Mouse (Mus musculus) midbrain, embryonic 14.5 days (tissue): Measurements from ENCODE around the gene Fkbpl. TPM values are rescaled to one million over a fixed set of nuclear protein-coding genes. Genes with fewer than 3 reads are reported as not detected.

Experiments
- ATAC-seq: fragments of 200-750 bp; cut with Nextera tagmentation; 2 replicates; pipeline ENCODE4 v1.8.0; 2017; ENCODE audit warnings: moderate number of reproducible peaks, moderate library complexity; ENCODE audit not compliant: low FRiP score, low TSS enrichment
- DNase-seq: peaks from one replicate; pipeline ENCODE4 v3.0.0-alpha.2; 2015
- H3K27ac ChIP-seq: fragments of 300-500 bp; sonication (generic); replicated peaks from 2 replicates; pipeline ENCODE4 v1.5.1; 2014; ENCODE audit warnings: mild to moderate bottlenecking, low read depth, low read length, moderate library complexity
- H3K27me3 ChIP-seq: fragments of 300-500 bp; sonication (generic); 2 replicates; pipeline ENCODE4 v1.6.1; 2014; ENCODE audit warnings: low read length, control low read depth, mixed read lengths; ENCODE audit not compliant: control insufficient read depth, insufficient read depth
- H3K36me3 ChIP-seq: fragments of 300-500 bp; sonication (generic); 2 replicates; pipeline ENCODE4 v1.6.1; 2014; ENCODE audit warnings: low read length, control low read depth; ENCODE audit not compliant: control insufficient read depth, insufficient read depth
- H3K4me1 ChIP-seq: fragments of 300-500 bp; sonication (generic); 2 replicates; pipeline ENCODE4 v1.6.1; 2014; ENCODE audit warnings: mild to moderate bottlenecking, antibody characterized with exemption, low read length, control low read depth; ENCODE audit not compliant: control insufficient read depth, insufficient read depth
- H3K4me2 ChIP-seq: fragments of 300-500 bp; sonication (generic); 2 replicates; pipeline ENCODE4 v1.6.1; 2014; ENCODE audit warnings: mild to moderate bottlenecking, low read length, moderate library complexity
- H3K4me3 ChIP-seq: fragments of 300-500 bp; sonication (generic); replicated peaks from 2 replicates; pipeline ENCODE4 v1.5.1; 2014; ENCODE audit warnings: low read depth, low read length
- H3K9ac ChIP-seq: fragments of 300-500 bp; sonication (generic); replicated peaks from 2 replicates; pipeline ENCODE4 v1.6.1; 2014; ENCODE audit warnings: mild to moderate bottlenecking, low read length, moderate library complexity
- H3K9me3 ChIP-seq: fragments of 300-500 bp; sonication (generic); 2 replicates; pipeline ENCODE4 v1.6.1; 2016; ENCODE audit warnings: low read length, control low read depth, mixed read lengths; ENCODE audit not compliant: control insufficient read depth
- WGBS: fragments of 180-500 bp; shearing (Covaris S2); extraction: QIAGEN DNeasy Blood & Tissue Kit; methylation state at CpG from one replicate; pipeline ENCODE4 v1.1.7; 2014; 5-methylcytosine and 5-hydroxymethylcytosine counted together
- polyA plus RNA-seq: library from polyadenylated mRNA; unstranded; fragments of >200 nt; fragmentation: Nextera tagmentation; extraction: Ambion mirVana; gene quantifications from 2 replicates; pipeline ENCODE4 v1.2.1, GENCODE M21; 2014

Fkbpl gene
- polyA plus RNA-seq, 1 experiment from 2014 or later, result 11.2 TPM

- peak; percentile 64 for DNase-seq
- Histone ChIP-seq H3K36me3 (no peaks in the 10 kb centered on the region; the same call in 1 of the 2 replicates), H3K4me2 (no peak overlapping the region), H3K9ac (peak overlapping the region; percentile 16; the same call in 1 of the 2 replicates), H3K27ac (peak overlapping the region; percentile 73), H3K4me1 (peaks cover 11% of the 10 kb centered on the region), H3K4me3 (no peak overlapping the region), H3K9me3 (no peaks in the 10 kb centered on the region), H3K27me3 (no peaks in the 10 kb centered on the region)
- 12% methylated on average over 11 of the region's 11 CpGs for WGBS
- ATAC-seq, result peak; percentile 25; the same call in 1 of the 2 replicates
These were observed 3.6 kb upstream of the Fkbpl start for GRCm38 (mm10) chr17:34640778-34641601.

DNA sequence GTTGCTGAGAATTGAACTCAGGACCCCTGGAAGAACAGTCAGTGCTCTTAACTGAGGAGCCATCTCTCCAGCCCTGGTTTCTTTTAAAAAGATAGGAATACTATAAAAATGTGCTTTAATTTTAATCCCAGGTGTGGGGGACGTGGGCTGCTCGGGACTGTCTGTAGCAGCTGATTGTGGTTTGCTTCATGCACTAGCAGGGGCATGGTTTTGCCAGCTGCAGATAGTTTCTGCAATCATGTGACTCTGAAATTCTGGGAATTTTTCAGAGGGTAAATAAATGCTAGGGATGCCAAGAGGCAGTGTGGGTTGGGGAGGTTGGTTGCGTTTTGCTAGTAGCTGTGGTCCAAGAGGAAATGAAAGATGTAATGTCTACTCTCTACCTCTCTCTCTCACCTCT is 2.6 kb upstream of the Fkbpl start:
- ATAC-seq (no peak), DNase-seq (no peak)
- Histone ChIP-seq H3K9me3 (no peaks in the 10 kb centered on the region), H3K27me3 (no peaks in the 10 kb centered on the region), H3K4me1 (peaks cover 12% of the 10 kb centered on the region), H3K27ac (no peak overlapping the region), H3K36me3 (no peaks in the 10 kb centered on the region; the same call in 1 of the 2 replicates), H3K4me2 (no peak overlapping the region), H3K9ac (no peak overlapping the region), H3K4me3 (no peak overlapping the region)
- WGBS, result 93% methylated on average over 3 of the region's 3 CpGs

GRCm38 (mm10) chr17:34643379-34643778 is 1.2 kb upstream of the Fkbpl start:
- DNase-seq (no peak), ATAC-seq (no peak)
- no peak overlapping the region for H3K4me3 ChIP-seq
- WGBS, result 91% methylated on average over 4 of the region's 4 CpGs
- no peak overlapping the region for H3K4me2 ChIP-seq
- no peak overlapping the region for H3K27ac ChIP-seq
- H3K36me3 ChIP-seq, result peaks cover under 1% of the 10 kb centered on the region; the same call in 1 of the 2 replicates
- no peak overlapping the region for H3K9ac ChIP-seq
- no peaks in the 10 kb centered on the region for H3K9me3 ChIP-seq
- peaks cover 20% of the 10 kb centered on the region for H3K4me1 ChIP-seq
- H3K27me3 ChIP-seq, result no peaks in the 10 kb centered on the region

DNA sequence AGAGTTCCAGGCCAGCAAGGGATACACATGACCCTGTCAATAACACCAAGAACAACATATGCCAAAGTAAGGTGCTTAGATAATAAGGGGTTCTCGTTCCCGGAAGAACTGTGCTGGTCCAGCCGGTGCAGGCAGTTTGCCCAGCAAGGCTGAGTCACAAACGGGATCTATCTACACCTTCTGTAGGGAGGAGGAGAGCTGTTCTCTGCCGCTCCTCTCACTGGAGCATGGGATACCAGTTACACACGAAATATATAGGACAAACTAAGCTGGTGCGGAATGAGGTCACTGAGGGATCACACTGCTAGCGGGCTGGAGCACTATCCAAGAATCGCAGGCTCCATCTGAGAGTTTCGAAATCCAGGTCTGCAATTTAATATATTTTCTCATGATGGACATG is 620 bp upstream of the Fkbpl start:
- H3K27me3 ChIP-seq, result no peaks in the 10 kb centered on the region
- DNase-seq (no peak), ATAC-seq (no peak)
- no peak overlapping the region for H3K9ac ChIP-seq
- peak overlapping the region; percentile 27; the same call in 1 of the 2 replicates for H3K4me2 ChIP-seq
- H3K27ac ChIP-seq, result no peak overlapping the region
- H3K36me3 ChIP-seq, result peaks cover 6% of the 10 kb centered on the region
- H3K4me3 ChIP-seq, result no peak overlapping the region
- peaks cover 20% of the 10 kb centered on the region for H3K4me1 ChIP-seq
- no peaks in the 10 kb centered on the region for H3K9me3 ChIP-seq
- 86% methylated on average over 10 of the region's 10 CpGs for WGBS

DNA sequence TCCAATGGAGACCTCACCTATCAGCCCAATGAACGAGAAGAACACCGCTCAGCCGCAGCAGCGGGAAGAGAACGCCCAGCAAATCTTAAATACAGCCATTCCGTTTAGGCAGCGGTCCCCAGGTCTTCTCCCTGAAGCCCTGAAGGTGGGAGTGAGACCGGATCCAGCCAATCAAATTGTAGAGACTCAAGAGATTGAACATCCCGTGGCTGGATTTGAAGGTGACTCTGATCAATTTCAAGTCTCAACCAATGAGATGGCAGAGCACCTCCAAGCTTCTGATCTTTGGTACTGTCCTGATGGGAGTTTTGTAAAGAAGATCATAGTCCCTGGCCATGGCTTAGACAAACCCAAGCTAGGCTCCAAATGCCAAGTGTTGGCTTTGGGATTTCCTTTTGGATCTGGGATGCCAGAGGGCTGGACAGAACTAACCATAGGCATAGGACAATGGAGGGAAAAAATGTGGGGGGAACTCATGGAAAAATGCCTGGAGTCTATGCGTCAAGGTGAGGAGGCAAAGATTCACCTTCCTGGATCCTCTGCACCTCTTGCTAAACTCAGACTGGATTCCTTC is 779 bp downstream of the Fkbpl start:
- no peak for ATAC-seq
- peaks cover 20% of the 10 kb centered on the region for H3K4me1 ChIP-seq
- 44% methylated on average over 10 of the region's 10 CpGs for WGBS
- peak overlapping the region; percentile 70 for H3K4me2 ChIP-seq
- H3K27me3 ChIP-seq, result no peaks in the 10 kb centered on the region
- peaks cover 20% of the 10 kb centered on the region for H3K36me3 ChIP-seq
- peak overlapping the region; percentile 77; the same call in 1 of the 2 replicates for H3K27ac ChIP-seq
- H3K9me3 ChIP-seq, result no peaks in the 10 kb centered on the region
- DNase-seq, result no peak
- H3K9ac ChIP-seq, result peak overlapping the region; percentile 56
- H3K4me3 ChIP-seq, result peak overlapping the region; percentile 55

GRCm38 (mm10) chr17:34645831-34646511 is 1.4 kb downstream of the Fkbpl start:
- no peaks in the 10 kb centered on the region for H3K27me3 ChIP-seq
- 91% methylated on average over 30 of the region's 30 CpGs for WGBS
- H3K4me1 ChIP-seq, result peaks cover 20% of the 10 kb centered on the region
- H3K4me3 ChIP-seq, result no peak overlapping the region
- peak overlapping the region; percentile 70 for H3K4me2 ChIP-seq
- no peak overlapping the region for H3K9ac ChIP-seq
- DNase-seq (no peak), ATAC-seq (no peak)
- H3K9me3 ChIP-seq, result no peaks in the 10 kb centered on the region
- no peak overlapping the region for H3K27ac ChIP-seq
- H3K36me3 ChIP-seq, result peaks cover 26% of the 10 kb centered on the region

GRCm38 (mm10) chr17:34646906-34647787 is 2.6 kb downstream of the Fkbpl start, which contains the start of gene Atf6b:
Gene Atf6b (plus strand): TSS chr17:34647146.
- Histone ChIP-seq H3K4me3 (peak within 1 kb of the TSS; percentile 95), H3K4me1 (peaks cover 20% of the 10 kb centered on the region), H3K9ac (peak within 1 kb of the TSS; percentile 85), H3K27me3 (no peaks in the 10 kb centered on the region), H3K4me2 (peak within 1 kb of the TSS; percentile 78), H3K9me3 (no peaks in the 10 kb centered on the region), H3K36me3 (peaks cover 38% of the 10 kb centered on the region), H3K27ac (peak within 1 kb of the TSS; percentile 79)
- 2% methylated on average over 66 of the region's 66 CpGs for WGBS
- ATAC-seq (peak; percentile 96), DNase-seq (peak; percentile 97)
